Mouse (Mus musculus): Measurements from ENCODE around the gene Cep41.
A peak's percentile ranks its signal among the peaks of the same experiment; 100 is the strongest.

The Cep41 gene

DNA sequence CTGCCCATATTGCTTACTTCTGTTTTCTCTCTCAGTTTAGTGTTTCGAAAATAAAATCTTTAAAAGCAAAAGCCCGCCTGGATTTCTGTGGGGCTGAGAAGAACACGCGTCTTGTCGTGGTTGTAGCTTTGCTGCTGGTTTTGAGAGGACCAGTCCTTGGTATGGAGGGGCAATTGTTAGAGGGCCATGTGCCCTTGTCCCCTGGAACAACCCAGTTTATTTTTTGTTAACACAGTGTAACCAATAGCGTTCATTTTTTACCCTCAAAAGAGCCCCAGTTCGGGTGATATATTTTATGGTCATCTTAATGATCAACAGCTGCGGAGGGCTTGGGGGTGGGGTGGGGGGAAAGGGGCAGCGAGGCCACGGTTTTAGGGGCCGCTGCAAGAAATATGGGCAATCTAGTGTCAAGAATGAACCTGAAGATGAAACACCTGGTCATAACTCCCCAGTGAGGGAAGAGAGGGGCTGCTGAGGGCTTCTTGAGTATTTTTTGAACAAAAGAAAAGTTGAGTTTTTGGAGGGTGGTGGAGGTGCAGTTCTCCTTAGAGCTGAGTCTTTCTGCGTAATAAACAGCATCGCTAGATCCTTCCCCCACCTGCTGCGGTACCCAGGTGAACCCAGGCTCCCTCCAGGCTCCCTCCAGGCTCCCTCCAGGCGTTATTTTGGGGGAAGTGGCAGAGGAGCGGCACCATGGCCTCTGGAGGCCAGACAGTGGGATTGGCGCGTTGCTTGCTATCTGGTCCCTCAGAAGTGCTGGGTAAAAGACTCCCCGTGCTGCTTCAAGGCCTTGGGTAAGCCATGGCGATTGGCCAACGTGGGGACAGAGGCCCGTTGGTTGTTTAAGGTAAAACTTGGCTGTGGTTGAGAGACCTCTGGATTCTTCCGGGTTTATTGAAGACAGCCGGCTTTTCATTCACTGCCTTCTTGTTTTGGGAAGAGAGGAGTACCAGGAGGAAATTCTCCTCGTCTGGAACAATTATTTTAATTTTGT is 17.1 kb upstream of the Cep41 start:
- no peak for DNase-seq

DNA sequence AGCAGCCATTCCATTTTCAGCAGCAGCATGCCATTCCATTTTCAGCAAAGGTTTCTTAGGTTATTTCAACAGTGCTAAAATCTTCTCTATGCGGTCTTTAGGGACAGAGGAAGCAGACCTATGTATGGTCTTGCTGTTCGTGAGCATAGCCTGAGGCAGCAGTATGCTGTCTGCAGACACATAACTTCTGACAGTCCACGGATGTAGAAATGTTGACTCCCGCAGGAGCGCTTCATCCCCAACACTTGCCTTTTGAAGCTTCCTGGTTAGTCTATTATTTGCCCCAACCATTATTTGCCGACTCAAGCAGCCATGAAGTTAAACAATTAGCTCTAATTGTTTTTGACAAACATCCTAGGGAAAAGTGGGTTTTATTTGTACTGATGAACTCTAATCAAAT is 15.6 kb upstream of the Cep41 start:
- DNase-seq: no peak

DNA sequence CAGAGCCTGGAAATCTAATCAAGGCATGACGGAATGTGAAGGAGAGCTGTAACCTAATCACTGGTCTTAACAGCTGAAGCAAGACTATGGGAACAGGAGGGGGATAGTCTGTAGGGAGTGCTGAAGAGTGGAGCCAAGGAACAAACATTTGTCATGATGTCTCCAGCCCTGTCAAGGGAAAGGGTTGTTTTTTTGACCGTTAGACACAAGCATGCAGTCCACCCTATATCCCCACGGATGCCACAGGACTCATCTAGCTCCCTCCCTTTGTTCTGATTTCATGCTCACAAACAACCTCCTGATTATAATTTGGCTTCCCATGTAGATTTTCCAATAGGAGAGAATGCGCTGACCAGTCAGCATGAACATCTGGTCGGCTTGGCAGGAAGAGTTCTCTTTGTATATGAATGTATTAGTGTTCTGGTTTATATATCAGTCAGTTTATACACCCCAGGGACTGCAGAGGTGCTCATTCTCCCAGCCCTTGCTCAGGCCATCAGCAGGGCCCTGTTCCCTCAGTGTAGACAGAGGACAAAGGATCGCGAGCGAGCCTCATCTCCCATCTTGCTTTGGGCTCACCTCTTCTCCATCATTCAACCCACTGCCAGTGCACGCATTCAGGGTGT is 10.5 kb upstream of the Cep41 start:
- no peak for DNase-seq

DNA sequence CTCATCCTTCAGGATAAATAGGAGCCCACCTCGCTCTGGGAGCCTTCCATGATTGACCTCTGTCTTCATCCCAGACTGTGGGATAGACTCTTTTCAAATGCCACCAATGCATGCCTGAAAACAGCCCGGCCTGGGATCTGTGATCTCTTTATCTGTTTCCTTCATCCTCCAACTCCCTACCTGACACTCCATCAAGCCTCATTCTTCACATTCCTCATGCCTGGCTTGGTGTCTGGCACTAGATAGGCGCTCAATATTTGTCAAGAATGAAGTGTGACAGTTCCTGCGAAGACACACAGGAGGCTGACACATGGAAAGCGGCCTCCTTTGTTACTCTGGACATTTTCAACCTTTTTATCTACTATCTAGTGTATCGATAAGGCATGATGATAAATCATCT is 9.9 kb upstream of the Cep41 start:
- DNase-seq: no peak

DNA sequence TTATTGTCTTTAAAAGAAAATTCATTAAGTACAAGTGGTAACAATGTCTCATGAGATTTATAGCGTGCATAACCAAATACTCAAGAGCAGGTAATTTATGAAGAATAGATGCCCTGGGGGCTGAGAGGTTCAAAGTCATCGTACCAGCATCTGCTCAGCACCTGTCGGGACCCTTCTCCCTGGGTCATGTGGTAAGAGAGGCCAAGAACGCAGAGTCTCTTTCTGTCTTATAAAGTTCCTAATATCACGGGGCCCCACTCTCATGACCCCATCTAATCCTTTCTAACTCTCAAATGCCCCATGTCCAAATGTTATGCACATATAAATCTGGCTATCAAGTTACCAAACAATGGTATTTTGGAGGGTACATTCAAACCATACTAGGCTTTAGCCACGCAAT is 9.3 kb upstream of the Cep41 start:
- no peak for DNase-seq

DNA sequence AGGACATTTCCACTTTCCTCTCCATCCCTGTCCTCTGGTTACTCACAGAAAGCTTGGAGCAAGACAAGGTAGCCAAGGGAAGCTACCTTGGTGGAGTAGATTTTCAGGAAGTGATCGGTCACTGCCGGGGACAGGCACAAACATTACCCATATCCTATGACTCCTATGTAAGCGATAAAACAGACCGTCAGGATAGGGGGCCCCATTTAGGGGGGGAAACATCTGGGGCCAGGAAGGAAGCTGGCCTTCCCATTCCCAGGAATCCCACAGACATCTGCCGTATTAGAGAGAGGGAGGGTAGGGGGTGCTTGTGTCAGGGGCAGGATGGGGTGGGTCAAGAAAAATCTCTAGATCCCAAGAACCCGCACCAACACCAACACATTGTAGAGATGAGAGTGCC is 6.6 kb upstream of the Cep41 start:
- no peak for DNase-seq

DNA sequence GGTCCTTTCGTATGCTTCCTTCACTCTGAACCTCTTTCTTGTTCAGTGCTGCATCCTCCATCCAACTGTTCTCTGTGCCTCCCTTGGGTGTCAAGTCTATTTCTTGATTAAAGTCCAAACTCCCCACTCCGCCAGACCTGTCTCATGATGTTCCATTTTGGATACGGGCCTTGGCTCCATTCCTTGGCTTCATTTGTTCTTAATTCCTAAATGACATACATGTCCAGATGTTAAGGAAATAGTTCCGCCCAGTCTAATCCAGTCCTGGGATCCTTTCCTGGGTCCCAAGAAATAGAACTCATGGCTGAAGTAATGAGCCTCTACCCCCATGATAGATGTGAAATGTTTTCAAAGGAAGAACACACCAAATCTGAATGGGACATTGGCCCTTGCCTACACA is 4.5 kb upstream of the Cep41 start:
- no peak for DNase-seq

DNA sequence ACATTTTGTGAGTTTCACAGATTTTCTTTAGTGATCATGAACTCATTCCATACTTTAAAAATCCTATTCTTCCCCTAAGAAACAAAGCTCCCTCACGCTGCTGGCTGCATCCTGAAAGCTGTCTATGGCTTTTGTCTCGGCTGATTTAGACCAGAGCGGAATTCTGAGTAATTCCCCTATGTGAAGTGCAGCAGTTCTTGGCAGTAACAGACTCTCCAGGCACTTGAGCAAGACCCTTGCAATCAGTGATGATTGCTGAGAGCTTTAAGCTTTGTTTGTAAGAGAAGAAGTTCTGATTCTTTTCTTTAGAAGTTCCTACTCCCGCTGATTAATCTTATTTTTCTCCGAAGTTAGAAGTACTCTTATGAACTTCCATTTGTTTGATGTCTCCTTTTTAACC is 3.9 kb upstream of the Cep41 start:
- DNase-seq: no peak

DNA sequence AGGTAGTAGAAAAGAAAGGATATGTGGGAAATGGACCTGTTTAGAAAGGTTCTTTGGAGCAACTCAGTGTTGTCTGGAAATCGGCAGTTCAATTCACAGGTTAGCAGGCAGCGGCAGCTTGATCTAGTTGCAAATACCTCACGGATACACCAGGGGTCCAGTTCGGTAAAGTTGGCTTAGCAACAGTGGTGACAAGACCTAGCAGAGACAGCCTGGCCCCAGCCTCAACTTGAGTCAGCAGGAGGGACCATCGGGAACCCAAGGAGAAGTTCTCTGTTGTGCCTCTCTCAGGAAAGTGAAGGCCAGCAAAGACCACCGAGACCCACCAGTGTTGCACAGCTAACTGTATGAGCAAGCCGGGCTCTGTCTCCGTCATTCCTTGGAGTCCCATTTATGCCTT is 1.6 kb upstream of the Cep41 start:
- DNase-seq: no peak

DNA sequence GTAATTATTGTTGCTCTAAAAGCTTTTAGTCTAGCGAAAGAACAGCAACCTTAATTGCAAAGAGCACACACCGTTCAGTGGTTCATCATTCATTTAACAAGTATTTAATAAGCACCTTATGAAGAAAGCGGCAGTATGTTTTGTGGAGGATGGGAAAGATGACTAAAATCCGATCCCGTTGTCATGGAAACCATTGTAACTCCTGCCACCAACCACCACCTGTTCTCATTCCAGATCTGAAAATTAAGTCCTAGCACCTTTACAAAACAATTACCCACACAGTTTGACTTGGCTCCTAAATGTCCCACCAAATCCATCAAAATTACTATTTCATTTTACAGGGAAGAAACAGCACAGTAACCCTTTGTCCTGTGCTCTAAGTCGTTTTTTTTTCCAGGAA is 660 bp upstream of the Cep41 start:
- DNase-seq: no peak

DNA sequence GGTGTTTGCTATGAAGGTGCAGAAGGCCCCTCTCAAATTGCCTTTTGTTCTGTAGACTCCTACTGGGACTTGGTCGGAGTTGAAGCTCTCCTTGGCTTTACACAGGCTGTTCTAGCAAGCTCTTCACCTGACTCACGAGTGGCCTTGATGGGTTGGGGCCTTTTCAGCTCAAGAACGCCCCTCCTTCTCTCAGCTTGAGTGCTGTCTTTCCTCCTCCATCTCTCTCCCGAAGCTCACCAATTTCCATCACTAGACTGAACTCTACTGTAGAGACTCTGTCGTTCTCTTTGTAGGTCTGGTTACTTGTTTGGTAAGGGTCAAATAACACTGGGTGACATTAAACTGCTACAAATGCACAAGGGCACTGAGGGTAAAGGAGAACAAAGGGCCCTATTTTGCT is 723 bp downstream of the Cep41 start:
- DNase-seq: no peak

DNA sequence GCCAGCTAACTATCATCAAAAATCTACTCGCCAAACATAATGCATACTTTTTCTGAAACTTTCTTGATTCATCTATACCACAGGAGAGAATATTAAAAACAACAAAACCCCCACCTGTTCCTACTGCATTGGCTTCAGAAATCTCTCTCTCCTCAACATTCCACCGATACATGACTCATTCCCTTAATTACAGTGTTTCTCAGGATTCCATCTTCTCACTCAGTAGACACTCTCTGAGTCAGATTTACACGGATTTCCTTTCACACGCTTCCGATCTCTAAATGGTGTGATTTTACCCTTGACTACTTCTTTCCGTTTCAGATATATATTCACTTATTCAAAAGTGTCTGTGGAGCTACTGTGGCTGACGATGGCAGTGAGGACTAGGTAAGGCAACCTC is 6.4 kb downstream of the Cep41 start:
- DNase-seq: no peak

DNA sequence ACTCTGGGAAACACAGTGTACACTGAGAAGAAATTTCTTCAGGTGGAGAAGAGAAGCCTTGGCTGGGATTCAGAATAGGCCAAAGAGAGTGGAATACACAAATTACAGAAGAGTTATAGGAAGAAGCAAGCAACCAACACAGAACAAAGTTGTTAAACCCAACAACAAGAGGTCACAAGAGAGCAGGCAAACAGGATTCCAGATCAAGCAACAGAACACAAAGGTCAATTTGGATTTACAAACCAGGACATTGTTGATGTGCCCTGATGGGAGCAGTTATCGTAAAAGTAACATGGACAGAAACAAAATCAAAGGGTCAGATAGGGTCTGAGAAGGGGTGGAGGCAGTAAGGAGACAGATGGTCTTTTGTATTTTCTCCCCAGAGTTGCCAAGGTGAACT is 9.0 kb downstream of the Cep41 start:
- no peak for DNase-seq

DNA sequence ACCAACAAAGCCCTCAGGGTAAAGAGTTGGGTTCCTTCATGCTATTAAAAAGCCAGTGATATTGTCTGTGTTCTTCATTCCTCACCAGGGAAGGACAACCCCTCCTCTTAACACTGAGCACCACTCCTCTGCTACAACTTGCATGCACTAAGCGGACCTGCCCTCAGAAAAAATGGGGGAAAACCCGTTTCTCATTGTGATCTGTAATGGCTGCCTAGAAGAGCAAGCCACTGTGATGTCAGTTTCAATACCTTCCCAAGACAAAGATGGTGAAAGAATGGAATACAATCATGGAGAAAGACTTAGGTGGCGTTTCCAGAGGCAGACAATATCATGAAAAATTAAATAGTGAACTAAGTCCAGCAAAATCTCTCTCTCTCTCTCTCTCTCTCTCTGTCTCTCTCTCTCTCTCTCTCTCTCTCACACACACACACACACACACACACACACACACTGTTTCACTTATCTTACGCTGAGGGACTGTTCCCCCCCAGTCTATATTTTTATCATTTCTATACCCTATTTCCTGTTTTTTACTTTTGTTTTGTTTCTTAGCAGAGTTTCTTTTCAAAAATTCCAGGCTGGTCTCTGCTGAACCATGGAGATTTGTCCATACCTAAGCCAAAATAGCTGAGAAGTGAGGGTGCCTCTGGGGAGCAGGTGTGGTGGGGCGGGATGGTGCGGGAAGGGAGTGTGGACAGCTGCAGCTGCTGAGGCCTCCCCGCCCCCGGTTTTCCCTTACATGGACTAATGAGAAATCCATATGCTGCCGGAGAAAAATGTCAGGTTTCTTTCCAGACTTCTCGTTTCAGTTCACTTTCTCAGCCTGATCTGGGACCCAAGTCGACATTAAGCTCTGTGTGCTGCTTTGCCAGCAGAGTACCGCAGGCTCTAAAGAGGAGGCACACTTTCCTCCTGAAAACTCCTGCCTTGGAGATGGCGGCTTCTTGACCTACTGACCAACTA is 11.3 kb downstream of the Cep41 start:
- DNase-seq: no peak

DNA sequence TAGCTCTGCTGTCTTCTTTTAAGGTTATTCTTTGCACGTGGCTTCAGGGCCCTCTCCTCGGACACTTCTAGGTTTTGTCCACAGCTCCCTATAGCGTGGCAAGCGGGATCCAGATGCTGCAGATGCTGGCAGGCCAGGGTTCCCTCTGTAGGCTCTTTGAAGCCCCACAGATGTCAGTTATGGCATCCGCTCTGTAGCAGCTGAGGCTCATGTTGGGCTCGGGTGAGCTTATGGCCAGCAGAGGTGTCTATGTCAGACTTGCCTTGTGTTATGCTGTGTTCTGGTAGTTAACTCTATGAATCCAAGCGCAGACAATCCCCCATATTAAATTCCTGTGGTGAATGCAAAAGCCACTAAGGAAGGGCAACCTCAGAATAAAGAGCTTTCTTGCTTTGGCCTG is 13.1 kb downstream of the Cep41 start:
- DNase-seq: no peak

DNA sequence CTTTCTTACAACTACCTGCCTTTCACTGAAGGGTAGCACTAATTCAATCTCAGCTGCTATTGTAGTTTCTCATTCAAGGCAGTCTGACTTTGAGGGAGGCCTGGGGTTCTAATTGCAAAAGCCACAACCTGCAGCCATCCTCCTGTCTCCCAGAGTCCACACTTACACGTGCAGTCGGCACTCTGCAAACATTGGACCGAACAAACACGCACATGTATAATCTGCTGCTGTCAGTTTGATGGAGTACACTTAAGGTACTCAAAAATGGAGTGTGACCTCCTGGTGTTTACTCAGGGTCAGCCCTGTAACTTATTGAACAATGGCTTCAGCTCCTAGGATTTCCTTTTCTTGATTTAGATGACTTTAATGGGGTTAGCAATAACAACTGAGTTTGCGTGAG is 14.0 kb downstream of the Cep41 start:
- no peak for DNase-seq

DNA sequence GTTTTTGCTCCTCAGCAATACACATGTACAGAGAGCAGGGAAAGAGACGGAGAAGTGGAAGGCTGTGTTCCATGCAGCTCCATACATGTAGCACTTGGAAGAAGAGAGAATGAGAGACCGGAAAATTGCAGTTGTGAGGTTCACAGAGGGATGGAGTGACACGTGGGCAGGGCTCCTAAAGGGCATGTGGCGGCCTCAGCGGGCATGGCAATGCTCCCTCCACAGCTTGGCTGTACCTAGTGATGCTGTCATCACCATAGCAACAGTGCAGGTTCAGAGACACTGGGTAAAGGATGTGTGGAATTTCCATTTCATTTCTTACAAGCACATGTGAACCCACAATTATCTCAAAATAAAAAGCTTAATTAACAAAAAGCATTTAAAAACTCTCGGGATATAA is 15.1 kb downstream of the Cep41 start:
- no peak for DNase-seq

DNA sequence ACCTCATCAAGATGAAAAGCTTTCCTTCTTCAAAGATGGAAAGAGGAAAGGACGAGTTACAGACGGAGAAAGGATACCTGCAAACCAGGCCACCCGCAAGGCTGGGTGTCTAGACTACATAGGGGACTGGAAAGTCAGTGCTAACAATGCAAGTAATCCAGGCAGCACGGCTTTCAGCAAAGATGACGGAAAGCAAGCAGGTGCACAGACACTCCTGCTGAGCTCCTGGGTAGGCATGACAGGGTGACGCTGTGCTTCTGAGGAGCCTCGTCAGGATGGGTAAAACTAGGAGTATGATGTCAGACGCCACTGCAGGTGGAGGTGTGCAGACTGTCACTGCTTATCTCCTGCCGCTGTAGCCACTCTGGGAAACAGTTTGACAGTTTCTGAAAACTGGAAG is 16.0 kb downstream of the Cep41 start:
- DNase-seq: no peak

DNA sequence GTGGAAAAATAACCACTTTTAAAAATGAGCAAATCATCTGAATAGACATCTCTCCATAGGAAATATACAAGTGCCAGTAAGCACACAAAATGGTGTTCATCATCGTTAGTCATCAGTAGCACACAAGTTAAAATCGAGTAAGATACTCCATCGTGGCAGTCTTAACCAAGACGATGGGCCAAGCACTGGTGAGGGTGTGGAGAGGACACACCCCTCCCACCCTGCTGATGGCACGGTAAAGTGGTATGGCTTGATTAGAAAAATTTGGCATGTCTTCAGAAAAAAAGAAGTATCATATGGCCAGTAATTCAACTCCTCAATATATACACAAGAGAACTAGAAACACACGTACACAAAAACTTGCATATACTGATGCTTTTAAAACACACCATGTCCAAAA is 17.0 kb downstream of the Cep41 start:
- no peak for DNase-seq

DNA sequence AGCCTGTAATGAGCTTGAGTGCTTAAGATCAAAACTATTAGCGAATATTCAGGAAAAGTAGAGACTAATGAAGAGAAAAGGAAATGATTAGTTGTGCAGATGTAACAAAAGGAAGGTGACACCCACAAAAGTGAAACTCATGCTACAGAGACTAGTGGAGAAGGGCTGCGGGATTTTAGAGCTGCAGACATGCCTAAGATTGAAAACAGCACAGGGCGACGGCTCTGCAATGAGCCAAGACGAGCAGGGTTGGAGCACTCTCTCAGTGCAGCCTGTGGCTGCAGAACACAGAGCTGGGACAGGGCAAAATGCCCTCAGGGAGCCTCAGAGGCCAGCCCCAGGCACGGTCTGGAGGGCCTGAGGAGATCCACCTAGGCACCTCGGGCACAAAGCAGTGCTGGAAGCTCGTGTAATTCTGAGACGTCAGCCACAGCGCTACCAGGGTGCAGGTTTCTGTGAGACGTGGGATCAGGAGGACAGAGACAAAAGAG is 18.2 kb downstream of the Cep41 start:
- peak; percentile 22 for DNase-seq

DNA sequence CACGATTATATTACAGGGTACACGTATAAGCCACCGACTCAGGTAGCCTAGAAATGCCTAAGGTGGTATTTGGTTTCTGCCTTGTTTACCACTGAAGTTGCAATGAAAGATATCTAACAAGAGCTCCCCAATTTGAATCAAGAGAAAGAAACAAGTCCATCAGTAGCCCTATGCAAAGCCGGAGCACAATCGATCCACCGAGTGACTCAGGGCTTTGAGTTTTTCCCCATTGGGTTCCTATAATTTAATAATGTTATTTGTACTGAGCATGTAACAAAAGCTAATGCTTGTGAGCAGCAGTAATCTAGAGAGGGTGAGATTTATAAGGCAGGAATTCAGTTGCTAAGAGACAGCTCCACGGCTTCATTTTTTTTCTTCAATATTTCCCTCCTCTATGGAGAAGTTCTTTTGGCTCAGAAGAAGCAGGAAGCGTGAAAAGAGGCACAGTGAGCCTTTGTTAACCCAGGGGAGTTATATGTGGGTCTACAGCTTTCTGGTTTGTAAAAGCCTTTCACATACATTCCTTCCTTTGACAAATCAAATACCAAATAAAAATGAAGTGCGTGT is 18.8 kb downstream of the Cep41 start:
- DNase-seq: no peak

DNA sequence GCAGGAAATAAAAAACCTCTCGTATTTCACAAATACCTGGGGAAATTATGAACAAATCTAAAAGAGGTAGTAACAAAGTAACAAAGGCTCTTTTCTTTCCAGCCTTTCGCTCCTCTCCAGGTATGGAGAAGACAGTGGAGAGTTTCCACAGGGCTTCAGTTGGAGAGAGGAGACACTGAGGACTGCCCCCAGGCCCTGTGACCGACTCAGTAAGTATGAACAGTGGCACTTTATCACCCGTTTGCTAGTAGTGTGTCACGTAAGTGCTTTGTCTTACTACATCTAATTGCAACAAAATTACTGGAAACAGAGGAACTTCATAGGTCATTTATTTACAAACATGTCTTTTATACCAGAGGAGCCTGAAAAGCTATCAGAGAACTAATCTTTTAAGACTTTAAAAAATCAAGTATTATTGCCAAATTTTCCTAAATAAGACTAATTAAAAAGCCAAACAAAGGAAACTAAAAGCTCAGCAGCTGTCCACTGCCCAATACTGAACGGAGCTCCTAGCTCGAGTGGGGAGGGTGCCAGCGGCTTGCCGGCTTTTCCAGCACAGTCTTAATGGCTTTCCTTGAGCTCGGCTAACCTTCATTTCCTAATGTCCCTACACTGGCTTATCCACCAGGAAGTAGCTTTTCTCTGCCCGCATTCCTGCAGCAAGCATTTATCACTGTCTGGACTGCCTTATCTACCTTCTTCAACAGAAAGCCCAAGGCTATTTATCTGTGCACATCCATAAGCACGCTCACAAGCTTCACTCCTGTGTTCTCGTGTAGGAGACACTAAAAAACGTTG is 19.6 kb downstream of the Cep41 start:
- peak; percentile 46 for DNase-seq
